Comparison of ENCODE assay signal across 8 mouse cellular contexts in the genomic region with DNA sequence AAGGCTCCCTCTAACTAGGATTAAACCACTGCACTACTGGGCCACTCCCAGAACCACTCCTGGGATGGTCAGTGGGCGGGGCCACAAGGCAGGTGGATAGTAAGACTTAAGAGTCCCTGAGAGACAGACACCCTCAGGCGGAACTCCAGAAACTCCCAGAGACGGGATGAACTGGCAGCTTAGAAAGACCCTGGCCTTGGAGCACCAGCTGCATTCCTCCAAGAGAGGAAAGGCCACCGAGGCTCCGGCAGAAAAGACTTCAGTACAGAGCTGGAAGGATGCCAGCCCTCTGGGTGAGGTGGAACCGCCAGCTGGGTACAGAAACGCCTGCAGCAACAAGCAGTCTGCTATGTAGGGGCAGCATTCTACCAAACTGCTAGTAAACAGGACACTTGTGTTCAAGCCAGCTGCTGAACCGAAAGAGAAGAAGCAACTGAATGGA.
A peak's percentile ranks its signal among the peaks of the same experiment; 100 is the strongest.
DNase-seq lines count a peak whose midpoint lies in the region; ATAC-seq lines count a peak whose summit lies in the region.

No protein-coding gene starts in this region.

- 18% methylated on average over 8 of the region's 8 CpGs for WGBS in forebrain, embryonic 13.5 days
- WGBS in forebrain, embryonic 10.5 days = 78% methylated on average over 8 of the region's 8 CpGs
- 35% methylated on average over 8 of the region's 8 CpGs for WGBS in intestine, embryonic 16.5 days

- no peaks in the 10 kb centered on the region for H3K27me3 ChIP-seq in forebrain, embryonic 13.5 days
- H3K27me3 ChIP-seq in forebrain, embryonic 10.5 days (ENCODE audit: poor library complexity, severe bottlenecking) = no peaks in the 10 kb centered on the region
- H3K27me3 ChIP-seq in intestine, embryonic 16.5 days (replicated peaks; ENCODE audit: control insufficient read depth, insufficient read depth, low read length) = no peaks in the 10 kb centered on the region

- intact Hi-C loops in left cerebral cortex, postnatal 25 days (cut with DNase I) = no loop called here

- peaks cover 27% of the 10 kb centered on the region for H3K36me3 ChIP-seq in forebrain, embryonic 13.5 days (ENCODE audit: poor library complexity, severe bottlenecking)
- H3K36me3 ChIP-seq in forebrain, embryonic 10.5 days (replicated peaks) = peaks cover 87% of the 10 kb centered on the region
- peaks cover 19% of the 10 kb centered on the region; the same call in 1 of the 2 replicates for H3K36me3 ChIP-seq in intestine, embryonic 16.5 days (ENCODE audit: control insufficient read depth, insufficient read depth, low read length)

- H3K27ac ChIP-seq in forebrain, embryonic 13.5 days = peak overlapping the region; percentile 31
- H3K27ac ChIP-seq in forebrain, embryonic 10.5 days = no peak overlapping the region
- peak overlapping the region; percentile 51; the same call in 1 of the 2 replicates for H3K27ac ChIP-seq in intestine, embryonic 16.5 days (ENCODE audit: low read length)

- peaks cover 16% of the 10 kb centered on the region for H3K4me1 ChIP-seq in forebrain, embryonic 13.5 days
- no peaks in the 10 kb centered on the region for H3K4me1 ChIP-seq in forebrain, embryonic 10.5 days
- peaks cover 6% of the 10 kb centered on the region; the same call in 1 of the 2 replicates for H3K4me1 ChIP-seq in intestine, embryonic 16.5 days (ENCODE audit: control insufficient read depth, insufficient read depth, low read length)

- H3K4me3 ChIP-seq in forebrain, embryonic 13.5 days = no peak overlapping the region
- no peak overlapping the region for H3K4me3 ChIP-seq in forebrain, embryonic 10.5 days
- no peak overlapping the region for H3K4me3 ChIP-seq in intestine, embryonic 16.5 days (ENCODE audit: low read length)

- no peak overlapping the region for H3K9ac ChIP-seq in forebrain, embryonic 13.5 days
- no peak overlapping the region for H3K9ac ChIP-seq in intestine, embryonic 16.5 days (ENCODE audit: low read depth, low read length)

- no peak for DNase-seq in forebrain, embryonic 10.5 days (ENCODE audit: extremely low spot score, low spot score)
- DNase-seq in adrenal gland, postnatal 36 days = peak; percentile 78 to 88
- peak; percentile 36 to 38 for DNase-seq in gastrocnemius, adult 8-10 months (ENCODE audit: low spot score in 2 of 2)
- DNase-seq in left cerebral cortex, postnatal 25 days (ENCODE audit: low spot score in 2 of 2) = peak; percentile 74 to 79
- DNase-seq in ovary, postnatal 14 days (ENCODE audit: low spot score) = peak; percentile 61
- no peak for DNase-seq in yolk sac, embryonic 10.5 days (ENCODE audit: low spot score)

- peak; percentile 86 for ATAC-seq in forebrain, embryonic 13.5 days
- peak; percentile 63 for ATAC-seq in intestine, embryonic 16.5 days

- H3K9me3 ChIP-seq in forebrain, embryonic 13.5 days (replicated peaks) = no peaks in the 10 kb centered on the region
- no peaks in the 10 kb centered on the region for H3K9me3 ChIP-seq in forebrain, embryonic 10.5 days
- H3K9me3 ChIP-seq in intestine, embryonic 16.5 days (ENCODE audit: control insufficient read depth, low read length) = no peaks in the 10 kb centered on the region

- H3K4me2 ChIP-seq in forebrain, embryonic 13.5 days = no peak overlapping the region; the same call in 1 of the 2 replicates
- H3K4me2 ChIP-seq in intestine, embryonic 16.5 days (ENCODE audit: low read depth, low read length) = no peak overlapping the region

Comparison
In these comparisons a context has a peak if more than half of its experiments do, and no peak if none do; other contexts are left out.
1. DNase-seq: peak in adrenal gland, postnatal 36 days (2 of 2), gastrocnemius, adult 8-10 months (2 of 2), left cerebral cortex, postnatal 25 days (2 of 2) and ovary, postnatal 14 days (single experiment); none in forebrain, embryonic 10.5 days (single experiment) and yolk sac, embryonic 10.5 days (single experiment).